Mouse (Mus musculus) ES-Bruce4 (cell line): ENCODE data around the gene Plekhm1. TPM values are rescaled to one million over a fixed set of nuclear protein-coding genes. Genes with fewer than 3 reads are reported as not detected.
"Not testable (repeated sequence)": the region's sequence is repeated elsewhere in the genome, so short reads cannot be mapped to it uniquely, and the experiment has no call there.

Experiments
- H3K27ac ChIP-seq: 2 replicates; pipeline ENCODE4 v1.5.1; 2012; ENCODE audit warnings: low read length, inconsistent platforms; ENCODE audit not compliant: insufficient read depth
- H3K27me3 ChIP-seq: 2 replicates; pipeline ENCODE4 v1.6.1; 2012; ENCODE audit warnings: mild to moderate bottlenecking, low read length, inconsistent platforms; ENCODE audit not compliant: control insufficient read depth, poor library complexity, insufficient read depth, severe bottlenecking
- H3K36me3 ChIP-seq: 2 replicates; pipeline ENCODE4 v1.6.1; 2012; ENCODE audit warnings: inconsistent platforms, mild to moderate bottlenecking, low read length, moderate library complexity; ENCODE audit not compliant: control insufficient read depth, poor library complexity, insufficient read depth, severe bottlenecking
- H3K4me1 ChIP-seq: one replicate; pipeline ENCODE4 v1.8.1; 2011; ENCODE audit warnings: low read length; ENCODE audit not compliant: control insufficient read depth, insufficient read depth
- H3K4me3 ChIP-seq: 2 replicates; pipeline ENCODE4 v1.5.1; 2011; ENCODE audit warnings: low read depth, mild to moderate bottlenecking, low read length
- H3K9ac ChIP-seq: 2 replicates; pipeline ENCODE4 v1.6.1; 2012; ENCODE audit warnings: low read depth, mild to moderate bottlenecking, inconsistent platforms; ENCODE audit not compliant: poor library complexity, severe bottlenecking
- H3K9me3 ChIP-seq: replicated peaks from 2 replicates; pipeline ENCODE4 v1.6.1; 2012; ENCODE audit warnings: mild to moderate bottlenecking, low read length, inconsistent platforms; ENCODE audit not compliant: control insufficient read depth, poor library complexity, insufficient read depth, severe bottlenecking
- CTCF ChIP-seq: IDR thresholded peaks from one replicate; pipeline ENCODE4 v1.8.1; 2011; ENCODE audit warnings: low read depth, low read length
- EP300 ChIP-seq: IDR thresholded peaks from 2 replicates; pipeline ENCODE4 v1.6.1; 2011; ENCODE audit warnings: low read depth, low read length; ENCODE audit not compliant: insufficient read depth
- POLR2A ChIP-seq: IDR thresholded peaks from one replicate; pipeline ENCODE4 v1.8.1; 2011; ENCODE audit warnings: low read length; ENCODE audit not compliant: insufficient read depth
- polyA plus RNA-seq: library from polyadenylated mRNA; stranded (reverse); fragments of >200 nt; gene quantifications from 2 replicates; pipeline ENCODE4 v1.2.4, GENCODE M21; 2011; ENCODE audit warnings: low read depth; ENCODE audit not compliant: missing spikeins, insufficient read depth, insufficient read length

Plekhm1 gene
- polyA plus RNA-seq, 1 experiment = 22.0 TPM

DNA sequence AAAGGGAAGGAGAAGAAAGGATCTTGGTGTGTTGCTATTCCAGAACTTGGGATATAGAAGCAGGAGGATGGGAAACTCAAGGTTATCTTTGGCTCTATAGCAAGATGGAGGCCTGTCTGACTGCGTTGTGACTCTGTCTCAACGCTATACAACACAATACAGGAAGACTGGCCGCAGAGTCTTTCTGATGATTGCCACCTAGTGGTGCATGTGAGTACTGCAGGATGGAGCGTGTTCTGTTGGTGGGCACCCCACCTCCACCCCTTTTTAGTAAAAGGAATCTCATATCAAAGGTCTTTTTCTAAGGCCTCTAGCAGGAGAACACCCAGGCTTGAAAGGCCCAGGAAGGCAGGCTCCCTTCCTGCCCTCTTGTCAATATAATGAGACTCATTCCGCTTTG, 85.5 kb downstream of the Plekhm1 start:
- Histone ChIP-seq H3K4me3 (no peak overlapping the region), H3K36me3 (no peaks in the 10 kb centered on the region)

DNA sequence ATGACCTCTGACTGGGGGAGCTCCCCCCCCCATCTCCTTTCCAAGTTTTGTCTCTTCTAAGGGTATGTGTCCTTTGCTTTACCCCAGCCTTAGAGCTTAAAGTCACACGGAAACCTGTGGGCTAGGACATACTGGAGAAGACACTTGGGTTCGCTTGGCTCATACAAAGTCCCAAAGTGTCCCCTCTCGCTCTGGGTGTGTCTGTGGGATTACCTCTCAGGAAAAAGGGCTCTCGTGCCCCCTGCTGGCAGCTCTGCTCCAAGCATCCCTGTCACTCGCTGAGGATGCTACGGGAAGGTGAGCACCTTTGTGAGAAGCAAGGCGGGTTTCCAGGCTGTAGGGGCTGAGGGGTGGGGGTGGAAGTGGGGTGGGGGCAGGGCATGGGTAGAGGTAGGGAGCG, 87.3 kb downstream of the Plekhm1 start:
- no peak overlapping the region for H3K27ac ChIP-seq
- H3K9me3 ChIP-seq = no peaks in the 10 kb centered on the region
- H3K9ac ChIP-seq = no peak overlapping the region
- H3K4me3 ChIP-seq = no peak overlapping the region
- no peaks in the 10 kb centered on the region for H3K4me1 ChIP-seq
- H3K27me3 ChIP-seq = no peaks in the 10 kb centered on the region
- no peaks in the 10 kb centered on the region for H3K36me3 ChIP-seq
- peak; percentile 90 for TF ChIP-seq CTCF
- no peak for TF ChIP-seq EP300
- TF ChIP-seq POLR2A = no peak

More for the DNA sequence above, 85.5 kb downstream of the Plekhm1 start:
- Histone ChIP-seq H3K4me1 (no peaks in the 10 kb centered on the region), H3K9me3 (no peaks in the 10 kb centered on the region), H3K27ac (no peak overlapping the region), H3K9ac (no peak overlapping the region), H3K27me3 (no peaks in the 10 kb centered on the region)
- TF ChIP-seq CTCF = peak; percentile 75
- no peak for TF ChIP-seq EP300

DNA sequence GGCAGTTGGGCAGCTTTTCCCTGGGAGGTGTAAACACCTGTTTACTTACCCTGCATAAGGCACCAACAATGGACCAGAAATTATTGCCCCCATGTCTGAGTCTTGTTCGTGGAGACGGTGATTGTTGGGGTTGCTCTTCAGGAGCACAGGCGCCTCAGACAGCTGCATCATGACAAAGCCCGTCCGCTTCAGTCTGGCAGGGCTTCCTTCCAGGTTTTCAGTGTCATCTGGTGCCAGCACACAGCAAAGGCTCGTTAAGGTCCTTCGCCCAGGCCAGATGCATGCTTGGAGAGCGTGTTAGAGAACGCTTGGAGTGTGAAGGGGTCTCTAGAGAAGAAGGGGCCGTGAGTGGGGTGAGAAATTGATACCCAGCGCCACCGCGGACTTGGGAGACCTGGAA, 87.8 kb downstream of the Plekhm1 start:
- H3K9me3 ChIP-seq = no peaks in the 10 kb centered on the region
- H3K36me3 ChIP-seq = no peaks in the 10 kb centered on the region
- no peak for TF ChIP-seq EP300
- no peak for TF ChIP-seq POLR2A
- no peak for TF ChIP-seq CTCF
- H3K27me3 ChIP-seq = no peaks in the 10 kb centered on the region
- H3K9ac ChIP-seq = no peak overlapping the region
- no peak overlapping the region for H3K4me3 ChIP-seq
- no peaks in the 10 kb centered on the region for H3K4me1 ChIP-seq
- H3K27ac ChIP-seq = no peak overlapping the region

DNA sequence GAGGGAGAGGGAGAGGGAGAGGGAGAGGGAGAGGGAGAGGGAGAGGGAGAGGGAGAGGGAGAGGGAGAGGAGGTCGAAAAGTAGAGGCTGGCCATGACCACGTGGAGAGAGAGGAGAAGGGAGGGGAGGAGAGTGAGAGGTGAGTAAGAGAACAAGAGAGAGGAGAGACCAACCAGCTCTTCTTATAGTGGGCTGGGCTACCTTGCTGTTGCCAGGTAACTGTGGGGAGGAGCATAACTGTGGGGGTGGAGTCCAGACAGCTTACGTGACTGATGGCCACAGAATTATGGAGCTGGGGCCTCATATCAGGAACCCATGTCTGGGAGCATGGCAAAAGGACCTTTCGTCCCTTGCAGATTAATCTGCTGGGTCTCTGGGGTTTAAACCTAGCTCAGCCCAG, 89.7 kb downstream of the Plekhm1 start:
- not testable (repeated sequence) for H3K4me1 ChIP-seq, H3K9ac ChIP-seq, H3K27me3 ChIP-seq, H3K27ac ChIP-seq, H3K4me3 ChIP-seq, H3K9me3 ChIP-seq, H3K36me3 ChIP-seq

DNA sequence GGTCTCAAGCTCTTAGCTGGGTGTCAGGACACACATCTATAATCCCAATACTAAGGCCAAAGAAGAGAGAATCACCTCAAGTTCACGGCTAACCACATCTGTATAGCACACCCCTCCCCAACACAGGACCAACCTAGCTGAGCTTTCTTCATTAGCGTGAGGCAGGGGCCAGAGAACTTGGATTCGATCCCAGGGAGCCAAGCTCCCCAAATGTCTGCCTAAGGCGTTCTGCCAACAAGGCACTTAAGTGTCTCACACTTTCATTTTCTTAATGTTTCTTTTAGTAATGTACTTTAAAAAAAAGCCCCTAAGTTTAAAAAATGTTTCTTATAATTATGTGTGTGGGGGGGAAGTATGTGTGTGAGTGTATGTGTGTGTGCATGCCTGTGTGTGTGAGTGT, 91.8 kb downstream of the Plekhm1 start:
- no peak overlapping the region for H3K9ac ChIP-seq
- H3K27me3 ChIP-seq = no peaks in the 10 kb centered on the region
- H3K9me3 ChIP-seq = no peaks in the 10 kb centered on the region
- H3K4me3 ChIP-seq = no peak overlapping the region
- TF ChIP-seq CTCF (no peak), POLR2A (no peak), EP300 (no peak)
- no peak overlapping the region for H3K27ac ChIP-seq
- H3K4me1 ChIP-seq = no peaks in the 10 kb centered on the region
- no peaks in the 10 kb centered on the region for H3K36me3 ChIP-seq

DNA sequence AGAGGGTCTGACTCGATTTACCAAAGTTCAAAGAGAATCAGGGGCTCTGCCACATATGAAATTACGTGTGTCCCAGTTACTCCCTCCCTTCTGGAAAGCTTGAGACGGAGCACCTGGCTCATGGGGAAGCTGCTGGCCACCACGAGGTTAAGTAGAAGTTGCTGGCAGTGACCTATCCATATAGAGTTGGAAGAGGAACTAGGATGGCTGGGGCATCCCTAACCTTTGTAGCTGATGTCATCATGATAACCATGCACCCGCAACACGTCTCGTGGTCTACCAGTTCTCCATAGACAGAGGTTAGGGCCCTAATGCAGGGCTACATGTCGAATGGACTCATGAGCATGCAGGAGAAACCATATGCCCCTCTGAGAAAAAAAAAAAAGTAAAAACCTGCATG, 92.3 kb downstream of the Plekhm1 start:
- Histone ChIP-seq H3K27ac (no peak overlapping the region), H3K27me3 (no peaks in the 10 kb centered on the region), H3K9ac (no peak overlapping the region), H3K4me1 (no peaks in the 10 kb centered on the region), H3K9me3 (no peaks in the 10 kb centered on the region), H3K36me3 (no peaks in the 10 kb centered on the region), H3K4me3 (no peak overlapping the region)
- TF ChIP-seq EP300 (no peak), CTCF (no peak)
